Comparison of ENCODE assay signal across 11 mouse cellular contexts in genomic region chr17:50428004-50428560, GRCm38 (mm10).
DNase-seq lines count a peak whose midpoint lies in the region; ATAC-seq lines count a peak whose summit lies in the region.
"Had no signal": no experiment of that assay in that cellular context is flagged by ENCODE, and none has a peak within 500 bp of the region (broad histone marks: within the 10 kb centered on the region; RNA-seq: fewer than 3 reads in every experiment).

No protein-coding gene starts in this region.

- H3K4me1 ChIP-seq in kidney, embryonic 15.5 days, result no peaks in the 10 kb centered on the region
- peaks cover 11% of the 10 kb centered on the region for H3K4me1 ChIP-seq in hindbrain, embryonic 13.5 days (replicated peaks)
- H3K4me1 ChIP-seq in midbrain, embryonic 16.5 days (ENCODE audit: control insufficient read depth, insufficient read depth, low read length), result peaks cover 8% of the 10 kb centered on the region; the same call in 1 of the 2 replicates

- peak overlapping the region; percentile 20; the same call in 1 of the 2 replicates for H3K4me2 ChIP-seq in kidney, embryonic 15.5 days
- no peak overlapping the region for H3K4me2 ChIP-seq in hindbrain, embryonic 13.5 days
- no peak overlapping the region; the same call in 1 of the 2 replicates for H3K4me2 ChIP-seq in midbrain, embryonic 16.5 days (ENCODE audit: low read length)

- H3K27ac ChIP-seq in kidney, embryonic 15.5 days, result no peak overlapping the region
- H3K27ac ChIP-seq in hindbrain, embryonic 13.5 days, result peak overlapping the region; percentile 82
- H3K27ac ChIP-seq in midbrain, embryonic 16.5 days (ENCODE audit: low read length), result peak overlapping the region; percentile 53; the same call in 1 of the 2 replicates

- H3K9ac ChIP-seq in kidney, embryonic 15.5 days, result no peak overlapping the region
- H3K9ac ChIP-seq in hindbrain, embryonic 13.5 days, result no peak overlapping the region
- no peak overlapping the region for H3K9ac ChIP-seq in midbrain, embryonic 16.5 days (ENCODE audit: low read depth, low read length)

- no peak overlapping the region for H3K4me3 ChIP-seq in kidney, embryonic 15.5 days (replicated peaks)
- H3K4me3 ChIP-seq in hindbrain, embryonic 13.5 days, result no peak overlapping the region
- H3K4me3 ChIP-seq in midbrain, embryonic 16.5 days (ENCODE audit: low read depth, low read length), result no peak overlapping the region

- no peaks in the 10 kb centered on the region for H3K27me3 ChIP-seq in kidney, embryonic 15.5 days
- no peaks in the 10 kb centered on the region for H3K27me3 ChIP-seq in hindbrain, embryonic 13.5 days
- no peaks in the 10 kb centered on the region for H3K27me3 ChIP-seq in midbrain, embryonic 16.5 days (ENCODE audit: control insufficient read depth, insufficient read depth, low read depth, low read length)

- H3K36me3 ChIP-seq in kidney, embryonic 15.5 days, result no peaks in the 10 kb centered on the region
- no peaks in the 10 kb centered on the region for H3K36me3 ChIP-seq in hindbrain, embryonic 13.5 days
- H3K36me3 ChIP-seq in midbrain, embryonic 16.5 days (ENCODE audit: control insufficient read depth, insufficient read depth, low read length), result no peaks in the 10 kb centered on the region

- 0 out of 2 replicates have a peak, but pooled peaks cover 2% of the 10 kb centered on the region for H3K9me3 ChIP-seq in kidney, embryonic 15.5 days (replicated peaks)
- H3K9me3 ChIP-seq in hindbrain, embryonic 13.5 days, result no peaks in the 10 kb centered on the region
- no peaks in the 10 kb centered on the region for H3K9me3 ChIP-seq in midbrain, embryonic 16.5 days (replicated peaks; ENCODE audit: control insufficient read depth, low read length, poor library complexity, severe bottlenecking)

- DNase-seq in kidney, adult 18-20 months, result no peak
- DNase-seq in embryo, embryonic 10.5 days (ENCODE audit: low spot score), result peak; percentile 17
- DNase-seq in thymus, adult 18-20 months, result no peak
- no peak for DNase-seq in right cerebral cortex, postnatal 36 days (ENCODE audit: low spot score in 2 of 2)
- DNase-seq in B cell, adult 2 months, result no peak
- DNase-seq: heart, postnatal 10 days; kidney, postnatal 14 days; lung, adult 2 months had no signal

- 60% methylated on average over 5 of the region's 5 CpGs for WGBS in kidney, embryonic 15.5 days
- WGBS in hindbrain, embryonic 13.5 days, result 55% methylated on average over 5 of the region's 5 CpGs
- WGBS in midbrain, embryonic 16.5 days, result 35% methylated on average over 5 of the region's 5 CpGs

- no peak for ATAC-seq in kidney, embryonic 15.5 days (replicated peaks; ENCODE audit: low FRiP score)
- ATAC-seq in hindbrain, embryonic 13.5 days (ENCODE audit: low FRiP score), result 0 out of 2 replicates have a peak, but pooled peaks have one; percentile 29
- ATAC-seq in midbrain, embryonic 16.5 days, result peak; percentile 70
